Mouse (Mus musculus): ENCODE results near the gene Phyhd1. TPM values are rescaled to one million over a fixed set of nuclear protein-coding genes. Genes with fewer than 3 reads are reported as not detected.

The Phyhd1 gene
- polyA plus RNA-seq, 1 experiment, result 25.7 TPM

DNA sequence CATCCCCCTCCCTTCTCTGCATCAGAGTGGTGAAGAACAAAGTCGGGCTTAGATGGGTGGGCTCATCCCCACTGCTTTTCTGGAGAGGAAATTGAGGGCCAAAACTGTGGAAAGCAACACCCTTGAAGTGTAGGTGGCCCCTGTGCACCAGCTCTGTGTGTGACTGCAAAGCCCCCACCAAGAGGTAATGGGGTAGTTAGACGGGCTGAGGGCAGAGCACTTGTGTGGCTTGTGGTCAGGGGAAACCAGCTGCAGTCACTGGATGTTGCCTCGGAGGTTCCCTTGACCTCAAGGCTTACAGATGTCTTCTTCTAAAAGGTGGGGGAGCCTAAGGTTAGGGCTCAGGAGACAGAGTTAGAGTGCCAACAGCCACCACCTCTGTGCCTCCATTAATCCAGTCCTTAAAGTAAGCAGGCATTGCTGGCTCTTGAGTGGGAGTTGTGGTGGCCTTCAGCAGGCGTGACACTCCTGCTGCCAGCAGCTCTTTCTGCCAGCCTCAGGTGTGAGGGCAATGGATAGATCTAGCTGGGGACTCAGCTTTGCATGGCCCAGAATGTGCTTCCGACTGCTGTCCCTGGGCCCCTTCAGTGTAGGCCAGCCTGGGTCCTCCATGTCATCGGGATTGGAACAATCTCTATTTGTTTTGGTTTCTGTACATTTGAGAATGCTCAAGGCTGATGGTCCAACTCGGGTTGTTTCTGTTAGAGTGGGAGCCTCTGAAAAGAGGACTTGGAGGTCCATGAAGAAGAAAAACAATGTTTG, 8.1 kb upstream of the Phyhd1 start:
- Histone ChIP-seq H3K27me3 (ENCODE audit: control insufficient read depth, insufficient read depth, low read length) (no peaks in the 10 kb centered on the region), H3K27ac (ENCODE audit: insufficient read depth, low read length) (0 out of 2 replicates have a peak overlapping the region, but pooled peaks have one; percentile 14), H3K4me3 (replicated peaks; ENCODE audit: insufficient read depth, low read depth, low read length) (no peak overlapping the region), H3K4me1 (ENCODE audit: control insufficient read depth, insufficient read depth, low read length) (peaks cover 33% of the 10 kb centered on the region)
- WGBS, result 84% methylated on average over 7 of the region's 7 CpGs
- DNase-seq, result no peak
- TF ChIP-seq CTCF (IDR thresholded peaks at IDR 0.05; ENCODE audit: borderline replicate concordance, insufficient read depth, low read depth, low read length) (no peak), POLR2A (IDR thresholded peaks at IDR 0.05; ENCODE audit: borderline replicate concordance, insufficient read depth, low read length) (no peak)

DNA sequence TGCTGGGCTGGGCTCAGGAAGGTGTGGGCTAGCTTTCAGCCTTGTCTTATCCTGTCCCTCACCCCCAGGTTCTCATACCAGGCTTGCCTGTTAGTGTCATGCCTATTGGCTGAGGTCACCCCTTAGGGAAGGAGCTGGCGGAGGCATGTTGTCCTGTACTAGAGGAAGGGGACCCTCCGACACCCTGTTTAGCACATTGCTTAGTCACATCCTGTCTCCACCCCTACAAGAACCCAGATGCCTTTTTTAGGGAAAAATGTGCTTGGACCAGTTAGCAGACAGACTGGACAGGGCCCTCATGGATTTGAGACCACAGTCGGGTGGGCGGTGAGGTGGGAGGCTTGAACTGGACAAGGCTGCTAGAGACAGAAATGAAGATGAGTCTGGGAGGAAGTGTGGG, 7.4 kb upstream of the Phyhd1 start:
- Histone ChIP-seq H3K27ac (ENCODE audit: insufficient read depth, low read length) (no peak overlapping the region), H3K4me3 (replicated peaks; ENCODE audit: insufficient read depth, low read depth, low read length) (no peak overlapping the region), H3K4me1 (ENCODE audit: control insufficient read depth, insufficient read depth, low read length) (peaks cover 37% of the 10 kb centered on the region), H3K27me3 (ENCODE audit: control insufficient read depth, insufficient read depth, low read length) (no peaks in the 10 kb centered on the region)
- WGBS, result 90% methylated on average over 4 of the region's 4 CpGs
- TF ChIP-seq CTCF (IDR thresholded peaks at IDR 0.05; ENCODE audit: borderline replicate concordance, insufficient read depth, low read depth, low read length), result no peak
- TF ChIP-seq POLR2A (IDR thresholded peaks at IDR 0.05; ENCODE audit: borderline replicate concordance, insufficient read depth, low read length), result no peak
- DNase-seq, result no peak

DNA sequence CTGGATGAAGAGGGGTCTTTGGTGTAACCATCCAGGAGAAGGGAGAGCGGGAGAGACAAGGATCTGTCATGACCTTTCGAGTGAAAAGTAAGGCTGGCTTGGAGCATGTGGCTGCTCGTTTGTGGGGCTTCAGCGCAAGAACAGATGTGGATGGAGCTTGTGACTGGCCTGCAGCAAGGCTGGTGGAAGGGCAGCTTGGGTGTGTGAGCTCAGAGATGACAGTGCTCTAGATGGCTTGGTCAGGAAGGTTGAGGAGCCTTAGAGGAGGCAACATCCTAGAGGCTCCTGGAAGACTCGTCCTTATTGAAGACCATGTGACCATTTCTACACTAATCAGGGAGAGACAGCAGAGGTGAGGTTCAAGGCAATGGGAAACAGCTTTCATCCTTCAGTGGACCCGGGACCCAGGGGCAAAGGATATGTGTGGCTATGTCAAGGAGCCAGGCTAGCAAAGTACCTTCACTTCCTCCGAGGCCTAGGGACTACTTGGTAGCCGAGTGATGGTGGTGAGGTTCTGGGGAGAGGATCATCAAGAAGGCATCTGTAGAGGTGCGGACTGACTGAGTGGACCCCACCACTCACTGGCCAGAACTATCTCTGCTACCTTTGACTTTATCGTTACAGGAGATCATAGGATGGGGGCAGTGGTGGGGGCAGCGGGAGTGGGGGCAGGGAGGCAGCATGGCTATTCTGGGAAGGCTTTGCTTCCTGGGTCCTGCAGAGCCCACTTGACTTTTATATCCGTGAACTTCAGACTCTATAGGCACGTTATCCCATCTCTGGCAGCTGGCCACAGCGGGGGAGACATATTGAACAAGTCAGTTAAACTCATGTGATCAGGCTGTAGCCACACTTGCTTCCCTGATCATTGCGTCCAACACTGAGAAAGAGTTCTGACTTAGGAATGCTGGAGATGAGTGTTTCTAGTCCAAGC, 6.6 kb upstream of the Phyhd1 start:
- TF ChIP-seq CTCF (IDR thresholded peaks at IDR 0.05; ENCODE audit: borderline replicate concordance, insufficient read depth, low read depth, low read length), result no peak
- Histone ChIP-seq H3K4me3 (replicated peaks; ENCODE audit: insufficient read depth, low read depth, low read length) (no peak overlapping the region), H3K27me3 (ENCODE audit: control insufficient read depth, insufficient read depth, low read length) (no peaks in the 10 kb centered on the region), H3K4me1 (ENCODE audit: control insufficient read depth, insufficient read depth, low read length) (peaks cover 42% of the 10 kb centered on the region), H3K27ac (ENCODE audit: insufficient read depth, low read length) (no peak overlapping the region)
- no peak for DNase-seq
- 72% methylated on average over 15 of the region's 15 CpGs for WGBS

DNA sequence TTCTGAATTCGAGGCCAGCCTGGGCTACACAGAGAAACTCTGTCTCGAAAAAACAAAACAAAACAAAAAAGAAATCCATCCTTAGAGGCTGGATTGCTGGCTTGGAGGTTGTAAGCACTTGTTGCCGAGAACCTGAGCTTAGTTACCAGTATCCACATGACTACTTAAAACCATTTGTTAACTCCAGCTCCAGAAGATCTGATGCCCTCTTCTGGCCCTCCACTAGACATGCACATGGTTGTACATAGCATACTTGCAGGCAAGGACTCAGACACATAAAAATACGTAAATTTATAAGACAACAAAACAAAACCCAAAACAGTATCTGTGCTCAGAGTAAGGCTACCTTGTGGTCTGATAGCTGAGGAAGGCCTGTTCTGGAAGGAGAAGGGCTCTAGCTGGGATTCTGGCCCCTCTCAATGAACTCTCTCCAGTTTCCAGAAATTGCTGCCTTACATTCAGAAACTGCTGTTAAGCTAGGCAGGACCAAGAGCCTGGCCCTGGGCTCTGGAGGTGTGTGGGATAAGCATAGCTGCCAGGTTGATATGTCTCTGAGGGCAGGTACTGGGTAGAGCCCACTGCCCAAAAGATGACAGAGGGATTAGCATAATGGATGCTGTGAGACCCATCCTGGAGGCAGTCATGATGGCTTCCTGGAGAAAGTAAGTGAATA, 4.8 kb upstream of the Phyhd1 start:
- TF ChIP-seq POLR2A (IDR thresholded peaks at IDR 0.05; ENCODE audit: borderline replicate concordance, insufficient read depth, low read length), result no peak
- TF ChIP-seq CTCF (IDR thresholded peaks at IDR 0.05; ENCODE audit: borderline replicate concordance, insufficient read depth, low read depth, low read length), result no peak
- Histone ChIP-seq H3K27me3 (ENCODE audit: control insufficient read depth, insufficient read depth, low read length) (no peaks in the 10 kb centered on the region), H3K27ac (ENCODE audit: insufficient read depth, low read length) (0 out of 2 replicates have a peak overlapping the region, but pooled peaks have one; percentile 82), H3K4me3 (replicated peaks; ENCODE audit: insufficient read depth, low read depth, low read length) (no peak overlapping the region), H3K4me1 (ENCODE audit: control insufficient read depth, insufficient read depth, low read length) (peaks cover 56% of the 10 kb centered on the region)
- WGBS, result 83% methylated on average over 4 of the region's 4 CpGs
- DNase-seq, result no peak

DNA sequence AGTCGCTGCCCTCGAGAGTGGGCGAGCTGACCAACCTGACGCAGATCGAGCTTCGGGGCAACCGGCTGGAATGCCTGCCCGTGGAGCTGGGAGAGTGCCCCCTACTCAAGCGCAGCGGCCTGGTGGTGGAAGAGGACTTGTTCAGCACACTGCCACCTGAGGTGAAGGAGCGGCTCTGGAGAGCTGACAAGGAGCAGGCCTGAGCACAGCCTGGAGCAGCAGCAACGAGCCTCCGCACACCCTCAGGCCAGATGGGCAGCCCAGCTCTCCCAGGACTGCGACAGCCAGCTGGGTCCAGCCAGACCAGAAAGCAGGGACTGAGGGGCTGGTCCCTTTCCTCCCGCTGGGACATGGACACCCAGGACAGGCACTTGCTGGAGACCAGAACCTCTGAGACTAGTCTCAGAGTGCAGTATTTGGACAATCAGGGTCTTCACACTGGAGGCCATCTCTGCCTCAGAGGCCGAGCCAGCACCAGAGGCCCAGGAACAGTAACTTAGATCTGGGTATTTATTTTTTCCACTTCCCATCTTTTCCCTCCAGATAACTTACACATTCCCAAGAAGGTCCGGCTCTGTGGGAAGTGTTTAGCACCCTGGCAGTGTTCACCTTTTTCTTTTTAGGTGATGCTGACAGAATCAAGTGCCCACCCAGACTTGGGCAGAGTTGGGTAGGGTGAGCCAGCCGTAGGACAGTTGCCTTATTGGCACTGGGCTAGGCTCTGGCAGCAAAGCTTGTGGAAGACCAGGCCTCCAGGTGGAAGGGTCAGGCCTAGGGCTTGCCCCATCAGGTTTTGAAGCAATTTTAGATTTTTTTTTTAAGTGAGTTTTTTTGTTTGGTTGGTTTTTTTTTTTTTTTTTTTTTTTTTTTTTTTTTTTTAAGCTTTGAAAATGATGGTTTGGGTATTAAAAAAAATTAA, 3.8 kb upstream of the Phyhd1 start:
- peaks cover 61% of the 10 kb centered on the region for H3K4me1 ChIP-seq (ENCODE audit: control insufficient read depth, insufficient read depth, low read length)
- no peak overlapping the region for H3K4me3 ChIP-seq (replicated peaks; ENCODE audit: insufficient read depth, low read depth, low read length)
- 28% methylated on average over 18 of the region's 18 CpGs for WGBS
- peak; percentile 40 to 56 for DNase-seq
- no peaks in the 10 kb centered on the region for H3K27me3 ChIP-seq (ENCODE audit: control insufficient read depth, insufficient read depth, low read length)
- H3K27ac ChIP-seq (ENCODE audit: insufficient read depth, low read length), result peak overlapping the region; percentile 82
- TF ChIP-seq POLR2A (IDR thresholded peaks at IDR 0.05; ENCODE audit: borderline replicate concordance, insufficient read depth, low read length), result no peak

DNA sequence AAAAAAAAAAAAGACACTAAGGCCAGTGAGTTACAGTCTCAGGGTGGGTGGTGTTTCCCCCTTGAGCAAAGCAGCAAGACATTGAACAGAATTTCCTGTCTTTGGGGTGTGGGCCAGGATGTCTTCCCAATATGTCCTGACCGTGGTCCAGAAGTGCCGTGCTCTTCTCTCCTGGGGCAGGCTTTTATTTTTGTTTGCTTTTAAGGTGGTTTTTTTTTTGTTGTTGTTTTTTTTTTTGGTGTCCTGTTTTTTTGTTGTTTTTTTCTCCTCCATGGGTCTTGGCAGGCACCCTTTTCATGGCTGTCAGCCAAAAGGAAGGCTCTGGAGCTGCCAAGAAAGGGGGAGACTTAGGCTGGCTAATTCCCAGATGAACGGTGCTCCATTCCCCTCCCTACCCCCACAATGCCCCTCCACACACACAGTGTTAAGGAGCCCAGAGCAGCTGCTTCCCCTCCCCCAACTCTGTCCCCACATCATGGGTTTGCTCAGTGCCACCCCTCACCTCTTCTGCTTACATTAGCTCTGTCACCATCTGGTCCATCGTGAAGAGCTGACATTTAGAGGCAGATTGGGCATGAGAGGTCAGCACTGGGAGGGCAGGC, 3.1 kb upstream of the Phyhd1 start:
- TF ChIP-seq POLR2A (IDR thresholded peaks at IDR 0.05; ENCODE audit: borderline replicate concordance, insufficient read depth, low read length), result no peak
- no peak for TF ChIP-seq CTCF (IDR thresholded peaks at IDR 0.05; ENCODE audit: borderline replicate concordance, insufficient read depth, low read depth, low read length)
- Histone ChIP-seq H3K27me3 (ENCODE audit: control insufficient read depth, insufficient read depth, low read length) (no peaks in the 10 kb centered on the region), H3K4me3 (replicated peaks; ENCODE audit: insufficient read depth, low read depth, low read length) (no peak overlapping the region), H3K4me1 (ENCODE audit: control insufficient read depth, insufficient read depth, low read length) (peaks cover 56% of the 10 kb centered on the region), H3K27ac (ENCODE audit: insufficient read depth, low read length) (peak overlapping the region; percentile 48)
- peak; percentile 84 to 86 for DNase-seq
- 2% methylated on average over 4 of the region's 4 CpGs for WGBS
